Mouse (Mus musculus): Measurements from ENCODE around the gene S100a11.
"Not testable (repeated sequence)": the region's sequence is repeated elsewhere in the genome, so short reads cannot be mapped to it uniquely, and the experiment has no call there.

- not testable (repeated sequence) for TF ChIP-seq EP300, CTCF (IDR thresholded peaks at IDR 0.05; ENCODE audit: low read depth)
Observed at GRCm38 (mm10) chr3:93544170-93544569, 23.9 kb downstream of the S100a11 start.

Measured in liver, embryonic 14.5 days (tissue).